ENCODE assay signal across 12 mouse cellular contexts in genomic region chr19:23162877-23163276, GRCm38 (mm10). TPM values are rescaled to one million over a fixed set of nuclear protein-coding genes. Genes with fewer than 3 reads are reported as not detected.
DNase-seq lines count a peak whose midpoint lies in the region; ATAC-seq and TF ChIP-seq lines count a peak whose summit lies in the region.
"Had no signal": no experiment of that assay in that cellular context is flagged by ENCODE, and none has a peak within 500 bp of the region (broad histone marks: within the 10 kb centered on the region; RNA-seq: fewer than 3 reads in every experiment).

No protein-coding gene starts in this region.

- H3K4me3 ChIP-seq in forebrain, postnatal 0 days (ENCODE audit: low read depth, low read length) = no peak overlapping the region
- H3K4me3 ChIP-seq in forebrain, embryonic 13.5 days = no peak overlapping the region
- no peak overlapping the region for H3K4me3 ChIP-seq in midbrain, embryonic 15.5 days
- H3K4me3 ChIP-seq in midbrain, embryonic 13.5 days (replicated peaks) = no peak overlapping the region
- H3K4me3 ChIP-seq: neural tube, embryonic 13.5 days had no signal

- H3K9me3 ChIP-seq in forebrain, postnatal 0 days (ENCODE audit: low read length) = no peaks in the 10 kb centered on the region
- no peaks in the 10 kb centered on the region for H3K9me3 ChIP-seq in forebrain, embryonic 13.5 days (replicated peaks)
- no peaks in the 10 kb centered on the region for H3K9me3 ChIP-seq in midbrain, embryonic 15.5 days
- no peaks in the 10 kb centered on the region for H3K9me3 ChIP-seq in midbrain, embryonic 13.5 days
- H3K9me3 ChIP-seq: neural tube, embryonic 13.5 days had no signal

- no peaks in the 10 kb centered on the region for H3K27me3 ChIP-seq in forebrain, postnatal 0 days (ENCODE audit: insufficient read depth, low read length)
- H3K27me3 ChIP-seq in forebrain, embryonic 13.5 days = no peaks in the 10 kb centered on the region
- no peaks in the 10 kb centered on the region for H3K27me3 ChIP-seq in midbrain, embryonic 15.5 days (replicated peaks)
- H3K27me3 ChIP-seq in midbrain, embryonic 13.5 days = 0 out of 2 replicates have a peak, but pooled peaks cover 2% of the 10 kb centered on the region
- H3K27me3 ChIP-seq: neural tube, embryonic 13.5 days had no signal

- ATAC-seq in forebrain, postnatal 0 days = peak; percentile 42
- no peak for ATAC-seq in forebrain, embryonic 13.5 days
- ATAC-seq in midbrain, embryonic 15.5 days (replicated peaks) = peak; percentile 17; the same call in 1 of the 2 replicates
- ATAC-seq in midbrain, embryonic 13.5 days = no peak

- TF ChIP-seq CTCF in forebrain, postnatal 0 days (IDR thresholded peaks at IDR 0.05; ENCODE audit: low read depth) = no peak

- H3K27ac ChIP-seq in forebrain, postnatal 0 days (ENCODE audit: low read depth, low read length) = no peak overlapping the region
- no peak overlapping the region for H3K27ac ChIP-seq in forebrain, embryonic 13.5 days
- H3K27ac ChIP-seq in midbrain, embryonic 15.5 days = no peak overlapping the region
- no peak overlapping the region for H3K27ac ChIP-seq in midbrain, embryonic 13.5 days
- H3K27ac ChIP-seq: neural tube, embryonic 13.5 days had no signal

- H3K36me3 ChIP-seq in forebrain, postnatal 0 days (ENCODE audit: insufficient read depth) = no peaks in the 10 kb centered on the region
- no peaks in the 10 kb centered on the region for H3K36me3 ChIP-seq in forebrain, embryonic 13.5 days (ENCODE audit: poor library complexity, severe bottlenecking)
- no peaks in the 10 kb centered on the region for H3K36me3 ChIP-seq in midbrain, embryonic 15.5 days (replicated peaks)
- no peaks in the 10 kb centered on the region for H3K36me3 ChIP-seq in midbrain, embryonic 13.5 days
- H3K36me3 ChIP-seq: neural tube, embryonic 13.5 days had no signal

- H3K4me2 ChIP-seq in forebrain, postnatal 0 days (ENCODE audit: low read depth) = no peak overlapping the region
- H3K4me2 ChIP-seq in forebrain, embryonic 13.5 days = no peak overlapping the region
- no peak overlapping the region for H3K4me2 ChIP-seq in midbrain, embryonic 15.5 days
- H3K4me2 ChIP-seq in midbrain, embryonic 13.5 days (replicated peaks) = no peak overlapping the region
- H3K4me2 ChIP-seq: neural tube, embryonic 13.5 days had no signal

- 75% methylated on average over 6 of the region's 6 CpGs for WGBS in forebrain, postnatal 0 days
- WGBS in forebrain, embryonic 13.5 days = 79% methylated on average over 6 of the region's 6 CpGs
- 84% methylated on average over 6 of the region's 6 CpGs for WGBS in midbrain, embryonic 15.5 days
- 85% methylated on average over 6 of the region's 6 CpGs for WGBS in midbrain, embryonic 13.5 days

- peak; percentile 10 for DNase-seq in forebrain, postnatal 0 days
- peak; percentile 13 for DNase-seq in kidney, adult 18-20 months
- no peak for DNase-seq in kidney, postnatal 36 days
- DNase-seq in adrenal gland, adult 2 months = no peak
- DNase-seq: cerebellum, adult 11 months; liver; lung, adult 18-20 months; right cerebral cortex, postnatal 4 days had no signal

- no peak overlapping the region for H3K9ac ChIP-seq in forebrain, postnatal 0 days
- H3K9ac ChIP-seq in forebrain, embryonic 13.5 days = no peak overlapping the region
- no peak overlapping the region for H3K9ac ChIP-seq in midbrain, embryonic 15.5 days
- H3K9ac ChIP-seq in midbrain, embryonic 13.5 days (replicated peaks) = no peak overlapping the region
- H3K9ac ChIP-seq: neural tube, embryonic 13.5 days had no signal

- peaks cover 5% of the 10 kb centered on the region; the same call in 1 of the 2 replicates for H3K4me1 ChIP-seq in forebrain, postnatal 0 days (ENCODE audit: insufficient read depth)
- H3K4me1 ChIP-seq in forebrain, embryonic 13.5 days = peaks cover 7% of the 10 kb centered on the region
- no peaks in the 10 kb centered on the region for H3K4me1 ChIP-seq in midbrain, embryonic 15.5 days
- H3K4me1 ChIP-seq in midbrain, embryonic 13.5 days (replicated peaks) = no peaks in the 10 kb centered on the region
- H3K4me1 ChIP-seq: neural tube, embryonic 13.5 days had no signal

RNA-seq across cellular contexts. Expression of gene Klf9, which starts 21.9 kb away (rescaled TPM):
- total RNA-seq in forebrain, postnatal 0 days (2014; rRNA removed) = 22.5 and 25.9 TPM in 2 replicates
- polyA plus RNA-seq in forebrain, postnatal 0 days (2015; fragmentation: Nextera tagmentation; extraction: Ambion mirVana) = 10.2 and 11.4 TPM in 2 replicates
- polyA plus RNA-seq in forebrain, embryonic 13.5 days (2015; fragmentation: Nextera tagmentation; extraction: Ambion mirVana) = 0.97 and 1.0 TPM in 2 replicates
- polyA plus RNA-seq in midbrain, embryonic 15.5 days (2015; fragmentation: Nextera tagmentation; extraction: Ambion mirVana) = 2.4 and 2.7 TPM in 2 replicates
- 0.89 and 1.0 TPM in 2 replicates for polyA plus RNA-seq in midbrain, embryonic 13.5 days (2015; fragmentation: Nextera tagmentation; extraction: Ambion mirVana)
- 10 to 100 TPM; 75.8 to 85.6 TPM for total RNA-seq in adrenal gland, adult 2 months (2021)
- polyA plus RNA-seq in adrenal gland, adult 2 months (2012; rRNA removed) = 64.4 and 66.5 TPM in 2 replicates

Comparison
In these comparisons a context has a peak if more than half of its experiments do, and no peak if none do; other contexts are left out.
1. ATAC-seq: peak in forebrain, postnatal 0 days (single experiment) and midbrain, embryonic 15.5 days (single experiment); none in forebrain, embryonic 13.5 days (single experiment) and midbrain, embryonic 13.5 days (single experiment).
2. DNase-seq: peak in forebrain, postnatal 0 days (single experiment) and kidney, adult 18-20 months (single experiment); none in kidney, postnatal 36 days (0 of 2) and adrenal gland, adult 2 months (single experiment).